Mouse (Mus musculus) lung, postnatal 36 days (tissue): ENCODE results near the gene Glra2.
A peak's percentile ranks its signal among the peaks of the same experiment; 100 is the strongest.
"Not testable (repeated sequence)": the region's sequence is repeated elsewhere in the genome, so short reads cannot be mapped to it uniquely, and the experiment has no call there.

ENCODE experiments used
- DNase-seq: peaks from one replicate; pipeline ENCODE4 v3.0.0; 2022; ENCODE audit warnings: mixed read lengths

The Glra2 gene

GRCm38 (mm10) chrX:165326939-165327698 lies at the start of gene Glra2:
Gene Glra2, minus strand, starts transcription at chrX:165327393.
- peak; percentile 1 for DNase-seq

- peak; percentile 43 for DNase-seq
These were observed 35.6 kb upstream of the Glra2 start for GRCm38 (mm10) chrX:165362798-165363197.

- no peak for DNase-seq
These were observed 17.4 kb upstream of the Glra2 start for GRCm38 (mm10) chrX:165344611-165345010.

GRCm38 (mm10) chrX:165327699-165328333 lies 623 bp upstream of the Glra2 start:
- DNase-seq, result peak; percentile 2

GRCm38 (mm10) chrX:165193550-165193949 lies 133.6 kb downstream of the Glra2 start:
- DNase-seq, result peak; percentile 15

- DNase-seq, result peak; percentile 25
These were observed 136.0 kb downstream of the Glra2 start for GRCm38 (mm10) chrX:165191170-165191569.

GRCm38 (mm10) chrX:165182948-165183347 lies 144.2 kb downstream of the Glra2 start:
- DNase-seq, result not testable (repeated sequence)

- no peak for DNase-seq
These were observed 170.6 kb downstream of the Glra2 start for GRCm38 (mm10) chrX:165156549-165156948.

- no peak for DNase-seq
These were observed 223.0 kb downstream of the Glra2 start for GRCm38 (mm10) chrX:165104171-165104570.
